Mouse (Mus musculus) heart, adult 2 months (tissue): ENCODE results near the gene Gmds.

Source experiments
- CTCF ChIP-seq: fragments of 200-600 bp; IDR thresholded peaks from 2 replicates; pipeline ENCODE4 v1.8.1; 2022; ENCODE audit warnings: antibody characterized with exemption, mild to moderate bottlenecking, moderate library complexity
- EP300 ChIP-seq: fragments of 200-500 bp; IDR thresholded peaks from 2 replicates; pipeline ENCODE4 v1.6.1; 2011; ENCODE audit warnings: low read depth, low read length, control low read depth; ENCODE audit not compliant: insufficient read depth
- POLR2A ChIP-seq: fragments of 200-500 bp; IDR thresholded peaks from 2 replicates; pipeline ENCODE4 v1.6.1; 2011; ENCODE audit warnings: mild to moderate bottlenecking, low read depth, low read length, control low read depth; ENCODE audit not compliant: insufficient read depth

- TF ChIP-seq EP300 (no peak), CTCF (no peak), POLR2A (no peak)
Measured at GRCm38 (mm10) chr13:31830332-31830731, 508.2 kb downstream of the Gmds start.
